Mouse (Mus musculus) left cerebral cortex, adult 11 months (tissue): ENCODE measurements around the gene Rere.
"Not testable (repeated sequence)": the region's sequence is repeated elsewhere in the genome, so short reads cannot be mapped to it uniquely, and the experiment has no call there.

Experiments used
- DNase-seq: peaks from one replicate; pipeline ENCODE4 v3.0.0; 2022; ENCODE audit warnings: low spot score

Gene Rere

GRCm38 (mm10) chr4:150513387-150513786, 231.9 kb downstream of the Rere start:
- not testable (repeated sequence) for DNase-seq

GRCm38 (mm10) chr4:150516201-150516600, 234.8 kb downstream of the Rere start:
- DNase-seq, result no peak

- no peak for DNase-seq
These were observed 235.9 kb downstream of the Rere start for GRCm38 (mm10) chr4:150517381-150517780.

GRCm38 (mm10) chr4:150518826-150519225, 237.4 kb downstream of the Rere start:
- no peak for DNase-seq

- no peak for DNase-seq
These were observed 238.6 kb downstream of the Rere start for GRCm38 (mm10) chr4:150520069-150520468.

- DNase-seq, result no peak
These were observed 241.0 kb downstream of the Rere start for GRCm38 (mm10) chr4:150522425-150522824.

GRCm38 (mm10) chr4:150523351-150523750, 241.9 kb downstream of the Rere start:
- DNase-seq, result no peak

- no peak for DNase-seq
These were observed 244.8 kb downstream of the Rere start for GRCm38 (mm10) chr4:150526269-150526668.

GRCm38 (mm10) chr4:150528426-150528825, 247.0 kb downstream of the Rere start:
- DNase-seq, result no peak

- DNase-seq, result no peak
These were observed 247.4 kb downstream of the Rere start for GRCm38 (mm10) chr4:150528846-150529245.

GRCm38 (mm10) chr4:150531869-150532268, 250.4 kb downstream of the Rere start:
- DNase-seq, result no peak

GRCm38 (mm10) chr4:150536821-150537510, 255.5 kb downstream of the Rere start:
- DNase-seq, result no peak

- DNase-seq, result no peak
These were observed 258.4 kb downstream of the Rere start for GRCm38 (mm10) chr4:150539846-150540245.

GRCm38 (mm10) chr4:150540392-150541094, 259.1 kb downstream of the Rere start:
- no peak for DNase-seq

GRCm38 (mm10) chr4:150544231-150544630, 262.8 kb downstream of the Rere start:
- DNase-seq, result no peak

GRCm38 (mm10) chr4:150544652-150545258, 263.3 kb downstream of the Rere start:
- DNase-seq, result no peak

GRCm38 (mm10) chr4:150545775-150546174, 264.3 kb downstream of the Rere start:
- DNase-seq, result no peak

GRCm38 (mm10) chr4:150546296-150546695, 264.9 kb downstream of the Rere start:
- not testable (repeated sequence) for DNase-seq

- no peak for DNase-seq
These were observed 267.9 kb downstream of the Rere start for GRCm38 (mm10) chr4:150549393-150549792.

- DNase-seq, result no peak
These were observed 268.7 kb downstream of the Rere start for GRCm38 (mm10) chr4:150549989-150550716.

- DNase-seq, result no peak
These were observed 269.9 kb downstream of the Rere start for GRCm38 (mm10) chr4:150551390-150551789.
